ENCODE assay signal across 23 mouse cellular contexts in the genomic region with DNA sequence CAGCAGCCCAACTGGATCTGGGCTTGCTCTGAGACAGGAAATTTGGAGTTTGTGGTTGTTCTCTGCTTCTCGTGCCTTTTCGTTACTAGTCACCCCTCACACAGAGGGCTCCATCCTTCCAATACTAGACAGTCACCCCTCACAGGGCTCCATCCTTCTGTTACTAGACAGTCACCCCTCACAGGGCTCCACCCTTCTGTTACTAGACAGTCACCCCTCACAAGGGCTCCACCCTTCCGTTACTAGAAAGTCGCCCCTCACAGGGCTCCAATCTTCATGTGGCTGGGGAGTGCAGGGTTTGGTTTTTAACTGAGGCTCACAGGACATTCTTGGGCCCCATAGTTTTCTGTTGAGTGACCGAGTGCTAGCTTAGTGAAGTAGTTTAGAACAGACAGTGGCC. TPM values are rescaled to one million over a fixed set of nuclear protein-coding genes. Genes with fewer than 3 reads are reported as not detected.
DNase-seq lines count a peak whose midpoint lies in the region; ATAC-seq and TF ChIP-seq lines count a peak whose summit lies in the region.
"Had no signal": no experiment of that assay in that cellular context is flagged by ENCODE, and none has a peak within 500 bp of the region (broad histone marks: within the 10 kb centered on the region; RNA-seq: fewer than 3 reads in every experiment).

No protein-coding gene starts in this region.

- H3K9me3 ChIP-seq in liver, postnatal 0 days (ENCODE audit: low read length) = no peaks in the 10 kb centered on the region
- H3K9me3 ChIP-seq in liver, embryonic 12.5 days (replicated peaks) = no peaks in the 10 kb centered on the region
- H3K9me3 ChIP-seq in liver, embryonic 16.5 days (replicated peaks; ENCODE audit: control insufficient read depth, low read length) = no peaks in the 10 kb centered on the region
- H3K9me3 ChIP-seq in hindbrain, embryonic 10.5 days = no peaks in the 10 kb centered on the region
- H3K9me3 ChIP-seq: embryonic facial prominence, embryonic 12.5 days; forebrain, embryonic 13.5 days; heart, embryonic 13.5 days; hindbrain, embryonic 13.5 days had no signal

- no peak overlapping the region; the same call in 1 of the 2 replicates for H3K9ac ChIP-seq in liver, postnatal 0 days (replicated peaks)
- peak overlapping the region; percentile 44; the same call in 1 of the 2 replicates for H3K9ac ChIP-seq in liver, embryonic 12.5 days
- no peak overlapping the region; the same call in 1 of the 2 replicates for H3K9ac ChIP-seq in liver, embryonic 16.5 days (ENCODE audit: low read depth, low read length)
- H3K9ac ChIP-seq: embryonic facial prominence, embryonic 12.5 days; forebrain, embryonic 13.5 days; heart, embryonic 13.5 days; hindbrain, embryonic 13.5 days had no signal

- H3K27me3 ChIP-seq in liver, postnatal 0 days (ENCODE audit: insufficient read depth, low read length) = no peaks in the 10 kb centered on the region
- no peaks in the 10 kb centered on the region for H3K27me3 ChIP-seq in liver, embryonic 12.5 days (replicated peaks)
- no peaks in the 10 kb centered on the region for H3K27me3 ChIP-seq in liver, embryonic 16.5 days (ENCODE audit: control insufficient read depth, insufficient read depth, low read depth, low read length)
- no peaks in the 10 kb centered on the region for H3K27me3 ChIP-seq in hindbrain, embryonic 10.5 days (ENCODE audit: insufficient read depth, poor library complexity, severe bottlenecking)
- H3K27me3 ChIP-seq: embryonic facial prominence, embryonic 12.5 days; forebrain, embryonic 13.5 days; heart, embryonic 13.5 days; hindbrain, embryonic 13.5 days had no signal

- no peak overlapping the region for H3K4me2 ChIP-seq in liver, postnatal 0 days (ENCODE audit: low read depth, low read length)
- H3K4me2 ChIP-seq in liver, embryonic 12.5 days = peak overlapping the region; percentile 48
- peak overlapping the region; percentile 17; the same call in 1 of the 2 replicates for H3K4me2 ChIP-seq in liver, embryonic 16.5 days (ENCODE audit: low read depth, low read length)
- H3K4me2 ChIP-seq: embryonic facial prominence, embryonic 12.5 days; forebrain, embryonic 13.5 days; heart, embryonic 13.5 days; hindbrain, embryonic 13.5 days had no signal

- peaks cover 60% of the 10 kb centered on the region for H3K36me3 ChIP-seq in liver, postnatal 0 days (replicated peaks; ENCODE audit: insufficient read depth, low read length)
- peaks cover 99% of the 10 kb centered on the region for H3K36me3 ChIP-seq in liver, embryonic 12.5 days
- peaks cover 42% of the 10 kb centered on the region for H3K36me3 ChIP-seq in liver, embryonic 16.5 days (ENCODE audit: control insufficient read depth, insufficient read depth)
- H3K36me3 ChIP-seq in hindbrain, embryonic 10.5 days = peaks cover 100% of the 10 kb centered on the region

- WGBS in liver, postnatal 0 days (ENCODE audit: insufficient replicate concordance) = 66% methylated on average over 5 of the region's 5 CpGs
- WGBS in liver, embryonic 12.5 days (ENCODE audit: insufficient replicate concordance) = 47% methylated on average over 5 of the region's 5 CpGs
- 45% methylated on average over 5 of the region's 5 CpGs for WGBS in liver, embryonic 16.5 days (ENCODE audit: insufficient replicate concordance)
- WGBS in hindbrain, embryonic 10.5 days = 90% methylated on average over 5 of the region's 5 CpGs

- ATAC-seq in liver, postnatal 0 days = no peak
- peak; percentile 59 for ATAC-seq in liver, embryonic 12.5 days
- no peak for ATAC-seq in liver, embryonic 16.5 days (ENCODE audit: low read depth)
- ATAC-seq: CD4-positive, CD25-positive, alpha-beta regulatory T cell, adult 4 months; forebrain, embryonic 13.5 days; hindbrain, postnatal 0 days had no signal

- no peak for TF ChIP-seq CTCF in liver, postnatal 0 days (IDR thresholded peaks at IDR 0.05; ENCODE audit: low read depth)

- DNase-seq in liver = peak; percentile 36
- DNase-seq in liver, postnatal 0 days = no peak
- DNase-seq in R1 (ENCODE audit: low read depth, low spot score) = peak; percentile 48
- no peak for DNase-seq in MN1 (ENCODE audit: low spot score)
- DNase-seq in cerebellum, adult 8-10 months = no peak
- DNase-seq in hindbrain, embryonic 10.5 days (ENCODE audit: low spot score) = no peak
- DNase-seq: adrenal gland, adult 2 months; adrenal gland, postnatal 36 days; B cell, adult 2 months; cerebellum, adult 11 months; cerebellum, adult 9-10 months; cerebellum, postnatal 25 days; gastrocnemius, postnatal 36 days; heart, adult 11 months; heart, postnatal 36 days had no signal

- no peaks in the 10 kb centered on the region for H3K4me1 ChIP-seq in liver, postnatal 0 days (ENCODE audit: insufficient read depth)
- peaks cover 43% of the 10 kb centered on the region for H3K4me1 ChIP-seq in liver, embryonic 12.5 days
- H3K4me1 ChIP-seq in liver, embryonic 16.5 days (ENCODE audit: control insufficient read depth, low read depth, low read length) = peaks cover 22% of the 10 kb centered on the region
- no peaks in the 10 kb centered on the region for H3K4me1 ChIP-seq in hindbrain, embryonic 10.5 days (replicated peaks)
- H3K4me1 ChIP-seq: embryonic facial prominence, embryonic 12.5 days; forebrain, embryonic 13.5 days; hindbrain, embryonic 13.5 days had no signal

- H3K27ac ChIP-seq in liver, postnatal 0 days (ENCODE audit: low read depth) = no peak overlapping the region
- peak overlapping the region; percentile 84 for H3K27ac ChIP-seq in liver, embryonic 12.5 days
- H3K27ac ChIP-seq in liver, embryonic 16.5 days (ENCODE audit: low read length) = peak overlapping the region; percentile 60
- no peak overlapping the region for H3K27ac ChIP-seq in hindbrain, embryonic 10.5 days
- H3K27ac ChIP-seq: embryonic facial prominence, embryonic 12.5 days; forebrain, embryonic 13.5 days; heart, embryonic 13.5 days; hindbrain, embryonic 13.5 days; hindbrain, postnatal 0 days had no signal

- H3K4me3 ChIP-seq in liver, postnatal 0 days (ENCODE audit: low read depth, low read length) = no peak overlapping the region
- 0 out of 2 replicates have a peak overlapping the region, but pooled peaks have one; percentile 7 for H3K4me3 ChIP-seq in liver, embryonic 12.5 days
- H3K4me3 ChIP-seq in liver, embryonic 16.5 days (ENCODE audit: low read depth, low read length) = no peak overlapping the region
- H3K4me3 ChIP-seq in hindbrain, embryonic 10.5 days = no peak overlapping the region
- H3K4me3 ChIP-seq: embryonic facial prominence, embryonic 12.5 days; forebrain, embryonic 13.5 days; heart, embryonic 13.5 days; hindbrain, embryonic 13.5 days had no signal

- no peak for TF ChIP-seq EP300 in liver, postnatal 0 days (IDR thresholded peaks at IDR 0.05; ENCODE audit: low read depth)

RNA-seq across cellular contexts. Expression of gene Naxd, which starts 15.9 kb away (rescaled TPM):
- polyA plus RNA-seq in liver, postnatal 0 days (2015; fragmentation: Nextera tagmentation; extraction: Ambion mirVana) = 46.7 and 47.1 TPM in 2 replicates
- 44.6 and 52.1 TPM in 2 replicates for polyA plus RNA-seq in liver, embryonic 12.5 days (2016; fragmentation: Nextera tagmentation; extraction: Ambion mirVana)
- 37.0 and 38.0 TPM in 2 replicates for polyA plus RNA-seq in liver, embryonic 16.5 days (2015; fragmentation: Nextera tagmentation; extraction: Ambion mirVana)
- polyA plus RNA-seq in hindbrain, embryonic 10.5 days (2016; fragmentation: Nextera tagmentation; extraction: Ambion mirVana) = 110 and 127 TPM in 2 replicates

RNA-seq across cellular contexts. Expression of gene Rab20, which starts 34.7 kb away (rescaled TPM):
- 10.7 and 11.1 TPM in 2 replicates for polyA plus RNA-seq in liver, postnatal 0 days (2015; fragmentation: Nextera tagmentation; extraction: Ambion mirVana)
- 3.8 and 3.9 TPM in 2 replicates for polyA plus RNA-seq in liver, embryonic 12.5 days (2016; fragmentation: Nextera tagmentation; extraction: Ambion mirVana)
- polyA plus RNA-seq in liver, embryonic 16.5 days (2015; fragmentation: Nextera tagmentation; extraction: Ambion mirVana) = 6.3 and 7.4 TPM in 2 replicates
- polyA plus RNA-seq in hindbrain, embryonic 10.5 days (2016; fragmentation: Nextera tagmentation; extraction: Ambion mirVana) = 1.0 and 1.9 TPM in 2 replicates

RNA-seq across cellular contexts. Expression of gene Cars2, which starts 37.3 kb away (rescaled TPM):
- 7.2 and 8.4 TPM in 2 replicates for polyA plus RNA-seq in liver, postnatal 0 days (2015; fragmentation: Nextera tagmentation; extraction: Ambion mirVana)
- polyA plus RNA-seq in liver, embryonic 12.5 days (2016; fragmentation: Nextera tagmentation; extraction: Ambion mirVana) = 20.9 and 22.2 TPM in 2 replicates
- polyA plus RNA-seq in liver, embryonic 16.5 days (2015; fragmentation: Nextera tagmentation; extraction: Ambion mirVana) = 10.1 and 11.8 TPM in 2 replicates
- 18.9 and 19.5 TPM in 2 replicates for polyA plus RNA-seq in hindbrain, embryonic 10.5 days (2016; fragmentation: Nextera tagmentation; extraction: Ambion mirVana)

RNA-seq across cellular contexts. Expression of gene Ing1, which starts 42.1 kb away (rescaled TPM):
- polyA plus RNA-seq in liver, postnatal 0 days (2015; fragmentation: Nextera tagmentation; extraction: Ambion mirVana) = 12.6 and 14.5 TPM in 2 replicates
- polyA plus RNA-seq in liver, embryonic 12.5 days (2016; fragmentation: Nextera tagmentation; extraction: Ambion mirVana) = 21.6 and 22.8 TPM in 2 replicates
- polyA plus RNA-seq in liver, embryonic 16.5 days (2015; fragmentation: Nextera tagmentation; extraction: Ambion mirVana) = 11.1 and 11.7 TPM in 2 replicates
- polyA plus RNA-seq in hindbrain, embryonic 10.5 days (2016; fragmentation: Nextera tagmentation; extraction: Ambion mirVana) = 31.0 and 31.3 TPM in 2 replicates

Comparison
In these comparisons a context has a peak if more than half of its experiments do, and no peak if none do; other contexts are left out.
1. DNase-seq: peak in liver (single experiment) and R1 (single experiment); none in liver, postnatal 0 days (single experiment), MN1 (single experiment), cerebellum, adult 8-10 months (single experiment) and hindbrain, embryonic 10.5 days (single experiment).
2. H3K27ac ChIP-seq: peak in liver, embryonic 12.5 days (single experiment) and liver, embryonic 16.5 days (single experiment); none in liver, postnatal 0 days (single experiment) and hindbrain, embryonic 10.5 days (single experiment).